ENCODE assay signal across 8 mouse cellular contexts in genomic region chrX:100625146-100625545, GRCm38 (mm10). TPM values are rescaled to one million over a fixed set of nuclear protein-coding genes. Genes with fewer than 3 reads are reported as not detected.
DNase-seq lines count a peak whose midpoint lies in the region; ATAC-seq lines count a peak whose summit lies in the region.

No protein-coding gene starts in this region.

- no peak for DNase-seq in heart, adult 9 months (ENCODE audit: low spot score in 2 of 2)
- DNase-seq in Muller cell, postnatal 12 days (ENCODE audit: inconsistent ontology term) = peak; percentile 53
- peak; percentile 1 for DNase-seq in lung, postnatal 10 days
- no peak for DNase-seq in right cerebral cortex, postnatal 14 days
- no peak for DNase-seq in adrenal gland, adult 18-20 months (ENCODE audit: low spot score in 2 of 2)
- DNase-seq in adrenal gland, postnatal 36 days = no peak

- no peaks in the 10 kb centered on the region for H3K27me3 ChIP-seq in heart, embryonic 14.5 days (ENCODE audit: control insufficient read depth, insufficient read depth, low read length)
- H3K27me3 ChIP-seq in forebrain, embryonic 16.5 days (replicated peaks; ENCODE audit: control insufficient read depth, insufficient read depth, low read length) = no peaks in the 10 kb centered on the region

- H3K4me3 ChIP-seq in heart, embryonic 14.5 days (ENCODE audit: control insufficient read depth in 1 of 2, insufficient read depth in 1 of 2, low read depth in 1 of 2, low read length in 2 of 2) = peak overlapping the region; percentile 54 to 86
- H3K4me3 ChIP-seq in forebrain, embryonic 16.5 days (replicated peaks; ENCODE audit: low read length) = peak overlapping the region; percentile 57

- peaks cover 2 to 4% of the 10 kb centered on the region in 2 experiments; a peak in 2 of 4 replicates for H3K4me1 ChIP-seq in heart, embryonic 14.5 days (ENCODE audit: control insufficient read depth in 2 of 2, insufficient read depth in 2 of 2, low read length in 2 of 2)
- peaks cover 12% of the 10 kb centered on the region for H3K4me1 ChIP-seq in forebrain, embryonic 16.5 days (replicated peaks; ENCODE audit: control insufficient read depth, insufficient read depth, low read length)

- H3K4me2 ChIP-seq in heart, embryonic 14.5 days (ENCODE audit: low read length) = peak overlapping the region; percentile 77
- peak overlapping the region; percentile 52 for H3K4me2 ChIP-seq in forebrain, embryonic 16.5 days (ENCODE audit: low read length)

- no peak overlapping the region for H3K27ac ChIP-seq in heart, embryonic 14.5 days (replicated peaks in 1 of 2; ENCODE audit: control insufficient read depth in 1 of 2, insufficient read depth in 1 of 2, low read depth in 2 of 2, low read length in 2 of 2)
- H3K27ac ChIP-seq in forebrain, embryonic 16.5 days (ENCODE audit: low read length) = no peak overlapping the region

- 42% methylated on average over 7 of the region's 7 CpGs for WGBS in heart, embryonic 14.5 days
- WGBS in forebrain, embryonic 16.5 days = 36% methylated on average over 7 of the region's 7 CpGs

- ATAC-seq in heart, embryonic 14.5 days (ENCODE audit: insufficient number of reproducible peaks, insufficient read depth, low FRiP score, low read depth) = no peak
- ATAC-seq in forebrain, embryonic 16.5 days = 0 out of 2 replicates have a peak, but pooled peaks have one; percentile 1

- H3K9ac ChIP-seq in heart, embryonic 14.5 days (ENCODE audit: low read length) = peak overlapping the region; percentile 79
- peak overlapping the region; percentile 69 for H3K9ac ChIP-seq in forebrain, embryonic 16.5 days (replicated peaks; ENCODE audit: low read depth, low read length)

- peaks cover 20% of the 10 kb centered on the region for H3K36me3 ChIP-seq in heart, embryonic 14.5 days (ENCODE audit: control insufficient read depth, insufficient read depth, low read length)
- no peaks in the 10 kb centered on the region for H3K36me3 ChIP-seq in forebrain, embryonic 16.5 days (ENCODE audit: control insufficient read depth, insufficient read depth)

- H3K9me3 ChIP-seq in heart, embryonic 14.5 days (ENCODE audit: control insufficient read depth, low read length) = no peaks in the 10 kb centered on the region
- no peaks in the 10 kb centered on the region for H3K9me3 ChIP-seq in forebrain, embryonic 16.5 days (ENCODE audit: control insufficient read depth, low read length)

RNA-seq across cellular contexts. Expression of gene Kif4, which starts 0.4 kb away (rescaled TPM):
- polyA plus RNA-seq in heart, embryonic 14.5 days (2014; fragmentation: Nextera tagmentation; extraction: Ambion mirVana) = 24.6 and 25.7 TPM in 2 replicates
- polyA plus RNA-seq in forebrain, embryonic 16.5 days (2015; fragmentation: Nextera tagmentation; extraction: Ambion mirVana) = 13.3 and 15.4 TPM in 2 replicates
- under 1 TPM; 0.48 to 0.96 TPM for total RNA-seq in adrenal gland, adult 18-20 months (2021)
- total RNA-seq in adrenal gland, postnatal 36 days (2021) = 1 to 10 TPM; 1.7 to 2.8 TPM

RNA-seq across cellular contexts. Expression of gene Pdzd11, which starts 1.2 kb away (rescaled TPM):
- polyA plus RNA-seq in heart, embryonic 14.5 days (2014; fragmentation: Nextera tagmentation; extraction: Ambion mirVana) = 97.4 and 103 TPM in 2 replicates
- polyA plus RNA-seq in forebrain, embryonic 16.5 days (2015; fragmentation: Nextera tagmentation; extraction: Ambion mirVana) = 101 and 117 TPM in 2 replicates
- total RNA-seq in adrenal gland, adult 18-20 months (2021) = 10 to 100 TPM; 40.4 to 53.1 TPM
- 10 to 100 TPM; 45.6 to 52.2 TPM for total RNA-seq in adrenal gland, postnatal 36 days (2021)

RNA-seq across cellular contexts. Expression of gene Arr3, which starts 19.8 kb away (rescaled TPM):
- polyA plus RNA-seq in heart, embryonic 14.5 days (2014; fragmentation: Nextera tagmentation; extraction: Ambion mirVana) = 0.78 and 0.82 TPM in 2 replicates
- not detected in 2 replicates for polyA plus RNA-seq in forebrain, embryonic 16.5 days (2015; fragmentation: Nextera tagmentation; extraction: Ambion mirVana)
- total RNA-seq in adrenal gland, adult 18-20 months (2021) = not detected
- total RNA-seq in adrenal gland, postnatal 36 days (2021) = not detected

RNA-seq across cellular contexts. Expression of gene P2ry4, which starts 30.5 kb away (rescaled TPM):
- not detected in 2 replicates for polyA plus RNA-seq in heart, embryonic 14.5 days (2014; fragmentation: Nextera tagmentation; extraction: Ambion mirVana)
- not detected in 2 replicates for polyA plus RNA-seq in forebrain, embryonic 16.5 days (2015; fragmentation: Nextera tagmentation; extraction: Ambion mirVana)
- not detected for total RNA-seq in adrenal gland, adult 18-20 months (2021)
- total RNA-seq in adrenal gland, postnatal 36 days (2021) = not detected

RNA-seq across cellular contexts. Expression of gene Awat1, which starts 53.1 kb away (rescaled TPM):
- polyA plus RNA-seq in heart, embryonic 14.5 days (2014; fragmentation: Nextera tagmentation; extraction: Ambion mirVana) = not detected in 2 replicates
- not detected in 2 replicates for polyA plus RNA-seq in forebrain, embryonic 16.5 days (2015; fragmentation: Nextera tagmentation; extraction: Ambion mirVana)
- not detected for total RNA-seq in adrenal gland, adult 18-20 months (2021)
- not detected for total RNA-seq in adrenal gland, postnatal 36 days (2021)

Comparison
In these comparisons a context has a peak if more than half of its experiments do, and no peak if none do; other contexts are left out.
1. DNase-seq: peak in Muller cell, postnatal 12 days (single experiment) and lung, postnatal 10 days (single experiment); none in heart, adult 9 months (0 of 2), right cerebral cortex, postnatal 14 days (single experiment), adrenal gland, adult 18-20 months (0 of 2) and adrenal gland, postnatal 36 days (0 of 2).